Mouse (Mus musculus): ENCODE data around the gene Lrrtm4. TPM values are rescaled to one million over a fixed set of nuclear protein-coding genes. Genes with fewer than 3 reads are reported as not detected.

The Lrrtm4 gene
- total and polyA plus RNA-seq, 2 experiments from 2014 or later: 14.5 to 31.9 TPM

DNA sequence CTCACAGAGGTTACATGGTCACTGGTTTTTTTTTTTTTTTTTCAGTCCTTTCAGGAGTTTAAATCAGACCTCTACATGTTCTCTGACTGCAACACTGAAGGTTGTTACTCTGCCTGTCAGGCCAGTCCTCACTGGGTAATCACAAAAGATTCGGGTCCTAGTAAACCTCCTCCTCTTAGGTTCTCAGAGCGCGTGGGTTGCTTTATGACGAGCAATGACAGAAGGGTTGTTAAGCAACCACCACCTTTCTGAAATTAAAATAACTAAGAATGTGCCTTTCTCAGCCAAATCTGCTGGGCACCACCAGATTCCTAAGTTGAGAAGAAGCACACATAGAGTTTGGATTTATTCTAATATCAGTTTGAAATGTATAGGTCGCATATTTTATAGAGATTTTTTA lies 644.1 kb downstream of the Lrrtm4 start:
- Histone ChIP-seq H3K27me3 (ENCODE audit: insufficient read depth, low read length) (no peaks in the 10 kb centered on the region), H3K9me3 (ENCODE audit: low read length) (no peaks in the 10 kb centered on the region), H3K27ac (ENCODE audit: low read depth, low read length) (no peak overlapping the region), H3K36me3 (ENCODE audit: insufficient read depth) (no peaks in the 10 kb centered on the region), H3K4me3 (ENCODE audit: low read depth, low read length) (no peak overlapping the region), H3K4me1 (ENCODE audit: insufficient read depth) (no peaks in the 10 kb centered on the region), H3K4me2 (ENCODE audit: low read depth) (no peak overlapping the region), H3K9ac (no peak overlapping the region)
- DNase-seq (no peak), ATAC-seq (no peak)
- WGBS: 79% methylated on average over 5 of the region's 5 CpGs
- TF ChIP-seq CTCF (IDR thresholded peaks at IDR 0.05; ENCODE audit: low read depth): no peak

DNA sequence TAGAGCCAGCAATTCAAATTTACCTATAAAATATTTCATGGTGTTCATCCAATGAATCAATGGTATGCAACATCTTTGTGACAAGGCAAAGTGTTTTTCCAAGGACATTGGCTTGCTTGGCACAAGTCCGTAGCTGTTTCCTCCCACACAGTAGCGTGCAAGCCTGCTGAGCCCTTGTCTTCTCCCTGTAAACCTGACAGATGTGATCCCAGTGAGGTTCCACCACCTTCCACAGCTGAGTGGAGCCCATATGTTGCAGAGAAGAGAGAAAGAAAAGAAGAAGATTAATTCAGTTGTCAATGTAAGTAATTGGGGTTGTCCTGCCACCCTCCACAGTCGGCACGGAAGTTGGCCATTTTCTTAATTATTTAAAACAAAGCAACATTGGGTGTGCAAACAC lies 645.4 kb downstream of the Lrrtm4 start:
- no peaks in the 10 kb centered on the region for H3K9me3 ChIP-seq (ENCODE audit: low read length)
- DNase-seq: no peak
- H3K4me3 ChIP-seq (ENCODE audit: low read depth, low read length): no peak overlapping the region
- no peaks in the 10 kb centered on the region for H3K4me1 ChIP-seq (ENCODE audit: insufficient read depth)
- H3K27ac ChIP-seq (ENCODE audit: low read depth, low read length): no peak overlapping the region
- no peaks in the 10 kb centered on the region for H3K27me3 ChIP-seq (ENCODE audit: insufficient read depth, low read length)
- TF ChIP-seq CTCF (IDR thresholded peaks at IDR 0.05; ENCODE audit: low read depth): no peak
- no peaks in the 10 kb centered on the region for H3K36me3 ChIP-seq (ENCODE audit: insufficient read depth)
- H3K9ac ChIP-seq: no peak overlapping the region
- 66% methylated on average over 4 of the region's 4 CpGs for WGBS
- no peak overlapping the region for H3K4me2 ChIP-seq (ENCODE audit: low read depth)
- ATAC-seq: no peak

DNA sequence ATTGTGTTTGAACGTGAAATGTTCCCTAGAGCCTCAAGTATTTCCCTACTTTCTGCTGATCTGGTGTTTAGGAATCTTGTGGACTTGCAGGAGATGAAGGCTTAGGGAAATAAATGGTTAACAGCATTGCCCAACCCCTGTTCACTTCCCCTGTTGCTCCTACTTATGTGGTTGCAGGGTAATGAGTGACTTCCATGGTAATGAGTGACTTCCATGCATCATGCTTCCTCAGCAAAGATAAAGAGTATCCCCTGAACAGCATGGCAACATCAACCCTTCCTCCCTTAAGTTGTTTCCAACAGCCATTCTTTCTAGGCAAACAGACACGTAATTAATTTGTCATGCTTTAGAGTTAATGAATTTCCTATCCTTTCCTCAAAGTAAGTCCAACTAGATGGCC lies 685.5 kb downstream of the Lrrtm4 start:
- ATAC-seq (no peak), DNase-seq (no peak)
- no peak for TF ChIP-seq CTCF (IDR thresholded peaks at IDR 0.05; ENCODE audit: low read depth)
- Histone ChIP-seq H3K9ac (no peak overlapping the region), H3K9me3 (ENCODE audit: low read length) (no peaks in the 10 kb centered on the region), H3K4me3 (ENCODE audit: low read depth, low read length) (no peak overlapping the region), H3K36me3 (ENCODE audit: insufficient read depth) (no peaks in the 10 kb centered on the region), H3K4me2 (ENCODE audit: low read depth) (no peak overlapping the region), H3K27ac (ENCODE audit: low read depth, low read length) (no peak overlapping the region), H3K4me1 (ENCODE audit: insufficient read depth) (no peaks in the 10 kb centered on the region), H3K27me3 (ENCODE audit: insufficient read depth, low read length) (no peaks in the 10 kb centered on the region)
- 71% methylated on average over 2 of the region's 2 CpGs for WGBS

DNA sequence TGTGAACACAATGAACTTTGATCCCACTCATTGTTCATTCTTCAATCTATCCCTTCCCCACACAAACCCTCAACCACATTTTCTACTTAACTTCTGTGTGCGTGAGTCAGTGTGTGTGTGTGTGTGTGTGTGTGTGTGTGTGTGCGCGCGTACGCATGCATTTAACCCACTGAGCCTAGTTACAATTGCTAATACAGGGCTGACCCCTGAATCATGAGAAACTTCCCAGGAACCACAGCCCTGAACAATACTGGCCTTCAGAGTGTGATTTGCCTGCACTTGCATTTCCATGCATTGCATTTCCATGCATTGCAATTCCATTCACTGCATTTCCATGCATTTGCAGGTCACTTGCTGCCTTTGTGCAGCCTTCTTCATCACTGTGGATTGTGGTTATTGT lies 701.8 kb downstream of the Lrrtm4 start:
- no peak overlapping the region for H3K4me3 ChIP-seq (ENCODE audit: low read depth, low read length)
- DNase-seq: no peak
- ATAC-seq: no peak

DNA sequence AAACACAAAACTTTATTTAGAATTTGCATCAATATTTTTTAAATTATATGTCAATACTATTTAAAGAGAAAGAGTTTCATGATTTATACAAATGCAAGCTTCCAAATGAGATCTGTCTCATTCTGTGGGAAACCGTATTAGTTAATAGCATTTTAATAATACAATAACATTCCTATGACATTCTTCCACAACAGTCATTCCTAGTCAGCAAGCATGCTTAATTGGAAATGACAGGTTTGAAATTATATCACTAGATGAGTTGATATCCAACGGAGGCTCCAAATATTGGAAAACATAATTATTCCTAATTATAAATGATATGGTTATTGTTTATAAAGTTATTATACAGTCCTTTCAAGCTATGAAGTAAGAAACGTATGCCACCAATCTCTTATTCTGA lies 714.7 kb downstream of the Lrrtm4 start:
- Histone ChIP-seq H3K4me3 (ENCODE audit: low read depth, low read length) (no peak overlapping the region), H3K9ac (no peak overlapping the region), H3K27ac (ENCODE audit: low read depth, low read length) (no peak overlapping the region), H3K9me3 (ENCODE audit: low read length) (no peaks in the 10 kb centered on the region), H3K4me2 (ENCODE audit: low read depth) (no peak overlapping the region), H3K36me3 (ENCODE audit: insufficient read depth) (no peaks in the 10 kb centered on the region), H3K4me1 (ENCODE audit: insufficient read depth) (no peaks in the 10 kb centered on the region), H3K27me3 (ENCODE audit: insufficient read depth, low read length) (no peaks in the 10 kb centered on the region)
- WGBS: 76% methylated on average over 3 of the region's 3 CpGs
- TF ChIP-seq CTCF (IDR thresholded peaks at IDR 0.05; ENCODE audit: low read depth): no peak
- no peak for DNase-seq
- ATAC-seq: no peak

More for the DNA sequence above, 701.8 kb downstream of the Lrrtm4 start:
- Histone ChIP-seq H3K9ac (no peak overlapping the region), H3K4me2 (ENCODE audit: low read depth) (no peak overlapping the region), H3K27me3 (ENCODE audit: insufficient read depth, low read length) (no peaks in the 10 kb centered on the region), H3K36me3 (ENCODE audit: insufficient read depth) (no peaks in the 10 kb centered on the region), H3K4me1 (ENCODE audit: insufficient read depth) (no peaks in the 10 kb centered on the region), H3K27ac (ENCODE audit: low read depth, low read length) (no peak overlapping the region), H3K9me3 (ENCODE audit: low read length) (no peaks in the 10 kb centered on the region)
- TF ChIP-seq CTCF (IDR thresholded peaks at IDR 0.05; ENCODE audit: low read depth): no peak
- WGBS: 79% methylated on average over 5 of the region's 5 CpGs

DNA sequence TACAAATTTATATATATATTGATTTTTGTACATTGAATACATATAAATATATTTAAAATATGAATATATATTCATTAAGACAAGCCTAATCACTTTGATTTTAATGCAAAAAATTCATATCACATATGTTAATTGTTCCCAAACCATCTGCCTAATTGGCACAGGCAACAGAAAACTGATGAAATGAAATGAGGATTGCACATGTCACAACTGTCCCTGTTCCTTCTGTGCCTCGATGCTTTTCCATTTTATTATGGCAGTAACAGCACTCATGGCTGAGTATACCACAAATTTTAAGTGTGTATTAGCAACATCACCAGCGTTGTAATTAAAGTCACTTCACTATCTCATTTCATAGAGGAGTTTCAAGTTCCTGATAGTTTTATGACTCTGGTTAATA lies 732.1 kb downstream of the Lrrtm4 start:
- ATAC-seq (no peak), DNase-seq (peak; percentile 31)
- no peak for TF ChIP-seq CTCF (IDR thresholded peaks at IDR 0.05; ENCODE audit: low read depth)
- H3K9ac ChIP-seq: no peak overlapping the region
- H3K4me3 ChIP-seq (ENCODE audit: low read depth, low read length): no peak overlapping the region
- no peak overlapping the region for H3K27ac ChIP-seq (ENCODE audit: low read depth, low read length)
- H3K9me3 ChIP-seq (ENCODE audit: low read length): no peaks in the 10 kb centered on the region
- 51% methylated on average over 2 of the region's 2 CpGs for WGBS
- no peaks in the 10 kb centered on the region for H3K4me1 ChIP-seq (ENCODE audit: insufficient read depth)
- H3K36me3 ChIP-seq (ENCODE audit: insufficient read depth): no peaks in the 10 kb centered on the region
- H3K4me2 ChIP-seq (ENCODE audit: low read depth): no peak overlapping the region
- H3K27me3 ChIP-seq (ENCODE audit: insufficient read depth, low read length): no peaks in the 10 kb centered on the region

DNA sequence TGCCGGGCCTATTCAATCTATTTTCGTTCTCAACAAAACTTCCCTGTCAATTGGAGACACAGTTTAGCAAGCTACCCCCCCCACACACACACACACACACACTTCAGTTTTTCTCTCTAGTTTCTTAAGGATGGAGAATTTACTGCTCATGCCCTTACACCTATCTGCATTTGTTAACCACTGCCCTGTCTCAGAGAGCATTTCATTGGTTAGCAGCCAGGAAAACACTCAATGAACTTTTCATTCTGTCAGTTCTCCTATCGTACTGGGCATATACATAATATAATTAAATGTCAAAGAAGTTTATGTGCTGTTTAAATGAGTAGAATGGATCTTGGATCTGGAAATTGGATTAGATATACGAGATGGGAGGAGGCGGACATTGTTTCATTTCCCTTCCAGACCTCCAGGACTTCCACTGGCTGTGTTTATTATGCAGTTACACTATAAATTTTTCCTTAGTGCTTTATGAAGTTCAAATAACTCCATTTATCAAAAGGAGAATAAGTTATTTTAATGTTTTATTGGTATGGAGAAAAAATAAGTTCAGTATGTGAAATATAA lies 742.0 kb downstream of the Lrrtm4 start:
- no peak for DNase-seq
- Histone ChIP-seq H3K4me2 (ENCODE audit: low read depth) (no peak overlapping the region), H3K9me3 (ENCODE audit: low read length) (no peaks in the 10 kb centered on the region), H3K27me3 (ENCODE audit: insufficient read depth, low read length) (no peaks in the 10 kb centered on the region), H3K9ac (no peak overlapping the region), H3K4me1 (ENCODE audit: insufficient read depth) (no peaks in the 10 kb centered on the region), H3K4me3 (ENCODE audit: low read depth, low read length) (no peak overlapping the region), H3K36me3 (ENCODE audit: insufficient read depth) (no peaks in the 10 kb centered on the region), H3K27ac (ENCODE audit: low read depth, low read length) (no peak overlapping the region)
- TF ChIP-seq CTCF (IDR thresholded peaks at IDR 0.05; ENCODE audit: low read depth): no peak
- 74% methylated on average over 5 of the region's 5 CpGs for WGBS
- no peak for ATAC-seq

DNA sequence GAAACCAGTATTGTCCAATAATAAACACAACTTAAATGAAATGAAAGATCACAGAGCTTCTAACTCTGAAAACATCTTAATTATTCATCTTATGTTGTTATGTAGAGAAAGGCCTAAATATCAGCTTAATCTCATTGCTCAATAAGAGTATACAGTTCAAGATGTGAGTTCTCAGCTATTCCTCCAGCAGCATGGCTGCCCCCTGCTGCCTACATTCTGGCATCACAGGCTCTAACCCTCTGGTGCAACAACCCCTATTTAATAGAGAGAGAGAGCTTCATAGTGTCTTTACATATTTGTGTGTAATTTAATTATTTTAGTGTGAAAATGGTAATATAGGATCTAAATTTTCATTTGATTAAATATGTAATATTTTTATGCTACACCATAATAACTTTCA lies 767.6 kb downstream of the Lrrtm4 start:
- H3K27ac ChIP-seq (ENCODE audit: low read depth, low read length): no peak overlapping the region
- no peaks in the 10 kb centered on the region for H3K4me1 ChIP-seq (ENCODE audit: insufficient read depth)
- no peaks in the 10 kb centered on the region for H3K36me3 ChIP-seq (ENCODE audit: insufficient read depth)
- no peak for ATAC-seq
- H3K27me3 ChIP-seq (ENCODE audit: insufficient read depth, low read length): no peaks in the 10 kb centered on the region
- DNase-seq: no peak
- TF ChIP-seq CTCF (IDR thresholded peaks at IDR 0.05; ENCODE audit: low read depth): 0 out of 2 replicates have a peak, but pooled peaks have one; percentile 9
- no peak overlapping the region for H3K9ac ChIP-seq
- no peak overlapping the region for H3K4me2 ChIP-seq (ENCODE audit: low read depth)
- no peak overlapping the region for H3K4me3 ChIP-seq (ENCODE audit: low read depth, low read length)
- no peaks in the 10 kb centered on the region for H3K9me3 ChIP-seq (ENCODE audit: low read length)

Data from forebrain, postnatal 0 days (tissue).